Mouse (Mus musculus): ENCODE measurements at regions not wholly inside any gene's neighbourhood (a gene's known extent, or its start where the extent isn't known, plus 50 kb on each side); places are given as distances from the start of the nearest gene placed in this dataset.
"Not testable (repeated sequence)": the region's sequence is repeated elsewhere in the genome, so short reads cannot be mapped to it uniquely, and the experiment has no call there.

DNA sequence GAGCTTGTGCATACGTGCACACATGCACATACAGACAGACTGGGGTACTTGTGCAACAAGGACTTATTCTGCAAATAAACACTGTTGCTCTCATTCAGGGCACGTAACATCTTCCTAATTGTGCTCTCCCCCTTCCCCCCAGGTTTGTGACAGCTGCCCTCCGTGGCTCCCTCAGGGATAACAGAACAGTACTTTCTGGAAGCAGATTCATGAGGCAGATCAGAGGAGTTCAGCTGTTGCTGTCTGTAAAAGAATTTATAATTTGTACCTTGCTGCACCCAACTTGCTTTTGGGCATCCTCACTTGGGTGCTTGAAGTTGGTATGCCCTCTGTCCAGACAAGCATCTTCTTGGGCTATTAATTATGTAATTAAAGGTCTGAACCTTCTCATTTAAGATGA lies 65.5 kb upstream of the Map3k1 start:
- TF ChIP-seq POLR2A (IDR thresholded peaks at IDR 0.05; ENCODE audit: low read depth, low read length) (no peak), CTCF (IDR thresholded peaks at IDR 0.05; ENCODE audit: borderline replicate concordance, insufficient read depth, low read length) (no peak)
- H3K4me3 ChIP-seq (ENCODE audit: insufficient read depth, low read length), result no peak overlapping the region

GRCm38 (mm10) chr13:111876404-111876803 lies 67.6 kb upstream of the Map3k1 start:
- no peak for TF ChIP-seq CTCF (IDR thresholded peaks at IDR 0.05; ENCODE audit: borderline replicate concordance, insufficient read depth, low read length)
- TF ChIP-seq POLR2A (IDR thresholded peaks at IDR 0.05; ENCODE audit: low read depth, low read length), result no peak
- Histone ChIP-seq H3K4me1 (ENCODE audit: control insufficient read depth, insufficient read depth, low read length) (no peaks in the 10 kb centered on the region), H3K27ac (ENCODE audit: insufficient read depth, low read length) (no peak overlapping the region), H3K4me3 (ENCODE audit: insufficient read depth, low read length) (no peak overlapping the region)

More for the DNA sequence above, 65.5 kb upstream of the Map3k1 start:
- Histone ChIP-seq H3K4me1 (ENCODE audit: control insufficient read depth, insufficient read depth, low read length) (no peaks in the 10 kb centered on the region), H3K27ac (ENCODE audit: insufficient read depth, low read length) (no peak overlapping the region)

DNA sequence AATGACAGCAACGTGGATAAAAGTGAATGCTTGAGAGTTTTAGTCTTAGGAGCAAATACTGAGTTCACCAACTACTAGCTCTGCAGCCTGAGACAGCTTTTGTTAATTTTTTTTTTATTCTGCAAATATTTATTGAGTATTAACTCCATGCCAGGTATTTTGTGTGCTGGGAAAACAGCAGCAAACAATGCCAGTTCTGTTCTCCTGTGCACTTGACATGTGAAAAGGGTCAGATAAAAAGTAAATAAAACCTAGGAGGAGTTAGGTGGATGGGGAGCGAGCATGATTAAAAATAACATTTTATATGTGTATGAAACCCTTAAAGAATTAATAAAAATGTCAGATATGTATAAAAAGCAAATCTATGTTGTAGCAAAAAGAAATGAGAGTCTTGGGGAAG lies 68.1 kb upstream of the Map3k1 start:
- TF ChIP-seq CTCF (IDR thresholded peaks at IDR 0.05; ENCODE audit: borderline replicate concordance, insufficient read depth, low read length) (no peak), POLR2A (IDR thresholded peaks at IDR 0.05; ENCODE audit: low read depth, low read length) (no peak)
- H3K4me1 ChIP-seq (ENCODE audit: control insufficient read depth, insufficient read depth, low read length), result no peaks in the 10 kb centered on the region
- no peak overlapping the region for H3K27ac ChIP-seq (ENCODE audit: insufficient read depth, low read length)
- H3K4me3 ChIP-seq (ENCODE audit: insufficient read depth, low read length), result no peak overlapping the region

DNA sequence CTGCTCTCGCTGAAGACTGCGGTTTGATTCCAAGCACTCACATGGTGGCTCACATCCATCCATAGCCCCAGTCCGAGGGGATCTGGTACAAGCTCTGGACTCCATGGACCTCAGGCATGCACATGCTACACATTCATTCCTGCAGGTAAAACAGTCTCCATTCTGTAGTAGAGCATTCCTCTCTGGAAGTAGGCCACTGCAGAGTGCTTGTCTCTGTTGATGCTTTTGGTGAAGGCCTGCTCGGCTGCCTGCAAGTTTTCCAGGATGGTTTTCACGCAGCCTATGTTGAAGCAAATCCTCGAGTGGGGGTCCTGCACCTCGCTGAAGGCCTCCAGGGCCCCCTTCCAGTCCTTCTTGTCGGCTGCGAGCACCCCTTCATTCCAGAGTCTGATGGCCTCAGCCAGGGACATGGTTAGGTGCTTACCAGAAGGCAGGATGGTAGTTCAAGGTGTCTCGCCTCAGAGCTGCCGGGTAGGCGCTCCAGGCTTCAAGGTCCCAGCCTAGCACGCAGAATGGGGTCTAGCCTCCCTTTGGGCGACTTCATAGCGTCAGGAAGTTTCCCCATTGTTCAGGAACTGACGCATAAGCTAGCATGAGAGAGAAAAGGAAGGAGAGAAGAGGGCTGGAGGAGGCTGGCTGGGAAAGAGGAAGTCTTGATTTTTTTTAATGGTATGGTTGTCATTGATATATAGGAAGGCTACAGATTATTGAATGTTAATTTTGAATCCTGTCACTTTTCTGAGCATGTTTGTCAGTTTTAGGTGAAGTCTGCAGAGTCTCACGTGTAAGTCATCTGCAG lies 75.2 kb upstream of the Map3k1 start:
- H3K27ac ChIP-seq (ENCODE audit: insufficient read depth, low read length); H3K4me1 ChIP-seq (ENCODE audit: control insufficient read depth, insufficient read depth, low read length); H3K4me3 ChIP-seq (ENCODE audit: insufficient read depth, low read length): not testable (repeated sequence)

- Histone ChIP-seq H3K4me1 (ENCODE audit: control insufficient read depth, insufficient read depth, low read length) (no peaks in the 10 kb centered on the region), H3K27ac (ENCODE audit: insufficient read depth, low read length) (no peak overlapping the region), H3K4me3 (ENCODE audit: insufficient read depth, low read length) (no peak overlapping the region)
- TF ChIP-seq POLR2A (IDR thresholded peaks at IDR 0.05; ENCODE audit: low read depth, low read length) (no peak), CTCF (IDR thresholded peaks at IDR 0.05; ENCODE audit: borderline replicate concordance, insufficient read depth, low read length) (no peak)
Observed at GRCm38 (mm10) chr13:111890792-111891191, 82.0 kb upstream of the Map3k1 start.

- Histone ChIP-seq H3K4me1 (ENCODE audit: control insufficient read depth, insufficient read depth, low read length) (no peaks in the 10 kb centered on the region), H3K27ac (ENCODE audit: insufficient read depth, low read length) (no peak overlapping the region), H3K4me3 (ENCODE audit: insufficient read depth, low read length) (no peak overlapping the region)
- TF ChIP-seq POLR2A (IDR thresholded peaks at IDR 0.05; ENCODE audit: low read depth, low read length) (no peak), CTCF (IDR thresholded peaks at IDR 0.05; ENCODE audit: borderline replicate concordance, insufficient read depth, low read length) (no peak)
Observed at GRCm38 (mm10) chr13:111892141-111892540, 83.3 kb upstream of the Map3k1 start.

DNA sequence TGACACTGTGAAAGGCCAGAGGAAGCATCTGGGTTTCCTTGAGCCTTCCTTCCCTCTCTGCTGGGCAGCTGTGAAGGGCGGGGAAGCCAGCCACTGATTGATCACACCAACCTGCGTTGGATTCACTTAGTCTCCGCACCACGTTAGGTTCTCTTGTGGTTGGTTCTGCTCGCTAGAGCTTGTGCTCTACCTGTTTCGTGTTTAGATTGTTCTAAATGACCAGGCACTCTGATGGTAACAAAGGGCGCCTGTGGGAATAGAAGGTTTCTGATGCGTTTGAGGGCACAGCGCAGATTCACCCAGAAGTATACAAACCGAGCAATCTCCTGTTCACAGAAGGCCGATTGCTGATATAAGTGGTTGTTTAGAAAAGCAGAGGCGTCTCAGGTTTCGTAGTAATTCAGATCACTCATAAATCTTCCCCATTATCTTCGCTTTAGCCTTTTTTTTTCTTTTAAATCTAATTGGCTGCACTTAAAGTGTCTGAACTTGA lies 84.5 kb upstream of the Map3k1 start:
- H3K4me1 ChIP-seq (ENCODE audit: control insufficient read depth, insufficient read depth, low read length), result no peaks in the 10 kb centered on the region
- H3K27ac ChIP-seq (ENCODE audit: insufficient read depth, low read length), result no peak overlapping the region
- H3K4me3 ChIP-seq (ENCODE audit: insufficient read depth, low read length), result no peak overlapping the region
- TF ChIP-seq CTCF (IDR thresholded peaks at IDR 0.05; ENCODE audit: borderline replicate concordance, insufficient read depth, low read length) (no peak), POLR2A (IDR thresholded peaks at IDR 0.05; ENCODE audit: low read depth, low read length) (no peak)

DNA sequence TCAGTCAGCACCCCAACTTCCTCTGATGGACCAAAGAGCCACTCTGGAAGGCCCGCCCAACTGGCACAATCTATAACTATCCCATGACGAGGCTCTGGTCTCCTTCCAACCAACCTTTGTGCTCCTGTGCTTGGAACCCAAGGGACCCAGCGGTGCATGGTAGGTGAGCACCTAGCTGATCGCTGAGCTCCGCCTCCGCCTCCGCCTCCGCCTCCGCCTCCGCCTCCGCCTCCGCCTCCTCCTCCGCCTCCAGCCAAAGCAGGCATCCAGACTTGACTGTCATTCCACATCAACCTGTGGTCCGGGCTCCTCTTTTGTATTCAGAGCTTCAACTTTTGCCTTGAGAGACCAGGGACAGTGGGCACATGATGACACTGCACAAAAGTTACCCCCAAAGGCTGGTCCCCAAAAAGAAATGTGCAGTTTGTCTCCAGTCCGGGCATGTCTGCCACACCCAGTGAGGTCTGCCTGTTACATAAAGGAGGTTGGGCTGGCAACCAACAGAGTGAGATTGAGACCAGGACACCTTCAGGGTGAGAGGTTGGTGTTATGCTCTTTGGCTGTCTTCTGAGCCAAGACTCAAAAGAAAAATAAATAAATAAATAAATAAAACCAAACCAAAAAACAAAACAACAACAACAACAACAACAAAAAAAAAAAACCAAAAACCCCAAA lies 86.1 kb upstream of the Map3k1 start:
- Histone ChIP-seq H3K27ac (ENCODE audit: insufficient read depth, low read length) (no peak overlapping the region), H3K4me3 (ENCODE audit: insufficient read depth, low read length) (no peak overlapping the region), H3K4me1 (ENCODE audit: control insufficient read depth, insufficient read depth, low read length) (no peaks in the 10 kb centered on the region)
- TF ChIP-seq CTCF (IDR thresholded peaks at IDR 0.05; ENCODE audit: borderline replicate concordance, insufficient read depth, low read length) (no peak), POLR2A (IDR thresholded peaks at IDR 0.05; ENCODE audit: low read depth, low read length) (no peak)

DNA sequence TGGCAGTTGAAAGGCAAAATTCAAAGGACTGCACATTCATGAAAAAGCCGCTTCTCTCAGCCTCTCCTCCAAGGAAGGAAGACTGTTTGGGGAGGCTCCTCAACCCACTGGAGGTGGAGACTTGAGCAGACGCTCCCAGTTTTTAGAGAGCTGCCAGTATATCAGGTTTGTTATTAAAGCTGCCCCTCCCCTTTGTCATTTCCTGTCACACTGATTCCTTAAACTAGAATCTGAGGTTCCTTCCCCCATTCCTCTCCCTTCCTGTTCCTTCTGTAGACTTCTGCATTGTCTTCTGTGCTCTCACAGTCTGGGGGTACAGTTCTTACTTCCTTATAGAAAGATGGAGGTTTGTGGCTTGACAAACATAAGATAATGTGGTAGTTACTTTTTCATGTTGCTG lies 87.5 kb upstream of the Map3k1 start:
- no peak overlapping the region for H3K4me3 ChIP-seq (ENCODE audit: insufficient read depth, low read length)
- H3K4me1 ChIP-seq (ENCODE audit: control insufficient read depth, insufficient read depth, low read length), result no peaks in the 10 kb centered on the region
- no peak overlapping the region for H3K27ac ChIP-seq (ENCODE audit: insufficient read depth, low read length)
- TF ChIP-seq CTCF (IDR thresholded peaks at IDR 0.05; ENCODE audit: borderline replicate concordance, insufficient read depth, low read length), result no peak
- no peak for TF ChIP-seq POLR2A (IDR thresholded peaks at IDR 0.05; ENCODE audit: low read depth, low read length)

DNA sequence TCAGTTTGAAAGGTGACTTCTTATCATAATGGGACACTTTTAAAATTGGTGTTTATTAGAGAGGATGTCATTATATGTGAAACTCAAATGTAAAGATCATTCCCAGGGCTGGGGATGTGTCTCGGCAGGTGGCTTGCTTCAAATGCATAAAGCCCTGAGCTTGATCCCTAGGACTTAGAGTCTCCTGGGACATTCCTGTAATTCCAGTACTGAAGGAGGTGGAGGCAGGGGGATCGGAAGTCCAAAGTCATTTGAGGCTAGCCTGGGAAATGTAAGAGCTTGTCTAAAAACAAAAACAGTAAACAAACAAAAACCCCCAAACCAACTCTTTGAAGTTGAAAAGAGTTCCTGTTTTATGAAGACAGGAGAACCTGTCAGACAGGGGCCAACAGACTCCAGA lies 94.6 kb upstream of the Map3k1 start:
- no peak overlapping the region for H3K4me3 ChIP-seq (ENCODE audit: insufficient read depth, low read length)
- 0 out of 2 replicates have a peak, but pooled peaks cover 2% of the 10 kb centered on the region for H3K4me1 ChIP-seq (ENCODE audit: control insufficient read depth, insufficient read depth, low read length)
- TF ChIP-seq POLR2A (IDR thresholded peaks at IDR 0.05; ENCODE audit: low read depth, low read length) (no peak), CTCF (IDR thresholded peaks at IDR 0.05; ENCODE audit: borderline replicate concordance, insufficient read depth, low read length) (no peak)
- no peak overlapping the region for H3K27ac ChIP-seq (ENCODE audit: insufficient read depth, low read length)

All from embryonic fibroblast, embryonic 13.5 days (primary cell).